Mouse (Mus musculus) stomach, postnatal 0 days (tissue): ENCODE data around the gene Fam81b.

ENCODE experiments used
- CTCF ChIP-seq: IDR thresholded peaks from 2 replicates; pipeline ENCODE4 v1.5.1; 2016; ENCODE audit warnings: antibody characterized with exemption, low read depth, mild to moderate bottlenecking, moderate library complexity
- EP300 ChIP-seq: optimal IDR thresholded peaks from 2 replicates; pipeline ENCODE3; 2016; ENCODE audit warnings: antibody characterized with exemption

GRCm38 (mm10) chr13:76160587-76160986, 144.3 kb downstream of the Fam81b start:
- TF ChIP-seq EP300 (no peak), CTCF (no peak)
